Mouse (Mus musculus) MEL (cell line): ENCODE measurements around the gene Nrl. TPM values are rescaled to one million over a fixed set of nuclear protein-coding genes. Genes with fewer than 3 reads are reported as not detected.

Experiments used
- DNase-seq: peaks from one replicate; pipeline ENCODE4 v3.0.0; 2011; ENCODE audit warnings: low read depth, low spot score
- H3K27ac ChIP-seq: 2 replicates; pipeline ENCODE4 v1.5.1; 2012; ENCODE audit warnings: low read depth, mild to moderate bottlenecking, control low read depth, low read length, moderate library complexity; ENCODE audit not compliant: control insufficient read depth
- H3K27me3 ChIP-seq, 2 experiments: fragments of 150-350 bp in 1 of 2; sonication (generic) in 1 of 2; 2 replicates each; pipeline ENCODE4 v1.6.1; 2012; ENCODE audit warnings: low read length in 2 of 2, mild to moderate bottlenecking in 2 of 2, improper control_type of control experiment in 1 of 2, moderate library complexity in 1 of 2; ENCODE audit not compliant: insufficient read depth in 2 of 2, control insufficient read depth in 1 of 2
- H3K36me3 ChIP-seq, 2 experiments: 2 replicates each; pipeline ENCODE4 v1.6.1; 2012 to 2014; ENCODE audit warnings: low read length in 2 of 2, improper control_type of control experiment in 1 of 2, inconsistent platforms in 1 of 2, mild to moderate bottlenecking in 1 of 2; ENCODE audit not compliant: insufficient read depth in 2 of 2, control insufficient read depth in 1 of 2
- H3K4me1 ChIP-seq, 2 experiments: fragments of 150-350 bp in 1 of 2; sonication (generic) in 1 of 2; 2 replicates each; pipeline ENCODE4 v1.6.1; 2012; ENCODE audit warnings: low read length in 2 of 2, improper control_type of control experiment in 1 of 2, mild to moderate bottlenecking in 1 of 2; ENCODE audit not compliant: insufficient read depth in 2 of 2, control insufficient read depth in 1 of 2
- H3K4me3 ChIP-seq, 2 experiments: fragments of 150-350 bp in 1 of 2; sonication (generic) in 1 of 2; 2 replicates each; pipeline ENCODE4 v1.5.1; 2012; ENCODE audit warnings: low read depth in 2 of 2, low read length in 2 of 2, mild to moderate bottlenecking in 2 of 2, moderate library complexity in 2 of 2, control low read depth in 1 of 2, improper control_type of control experiment in 1 of 2; ENCODE audit not compliant: control insufficient read depth in 1 of 2, insufficient read depth in 1 of 2
- H3K79me2 ChIP-seq: 2 replicates; pipeline ENCODE4 v1.6.1; 2012; ENCODE audit warnings: mild to moderate bottlenecking, low read length, moderate library complexity; ENCODE audit not compliant: control insufficient read depth, poor library complexity, insufficient read depth
- H3K9ac ChIP-seq: 2 replicates; pipeline ENCODE4 v1.6.1; 2012; ENCODE audit warnings: low read depth, mild to moderate bottlenecking, control low read depth, low read length, moderate library complexity; ENCODE audit not compliant: control insufficient read depth, poor library complexity, severe bottlenecking
- H3K9me3 ChIP-seq: fragments of 150-350 bp; sonication (generic); replicated peaks from 2 replicates; pipeline ENCODE4 v1.6.1; 2012; ENCODE audit warnings: mild to moderate bottlenecking, low read length, improper control_type of control experiment, moderate library complexity; ENCODE audit not compliant: insufficient read depth
- BHLHE40 ChIP-seq: IDR thresholded peaks from 2 replicates; pipeline ENCODE4 v1.6.1; 2012; ENCODE audit warnings: low read depth, mild to moderate bottlenecking, inconsistent platforms, low read length, improper control_type of control experiment, borderline replicate concordance
- CHD1 ChIP-seq: IDR thresholded peaks from 2 replicates; pipeline ENCODE4 v1.6.1; 2012; ENCODE audit warnings: low read depth, mild to moderate bottlenecking, inconsistent platforms, low read length, improper control_type of control experiment
- CHD2 ChIP-seq: IDR thresholded peaks from 2 replicates; pipeline ENCODE4 v1.6.1; 2011; ENCODE audit warnings: low read length, improper control_type of control experiment
- CTCF ChIP-seq, 3 experiments: IDR thresholded peaks in 2 of 3; conservative IDR thresholded peaks in 1 of 3; 2 replicates each; pipeline ENCODE4 v1.5.1; 2011 to 2012; ENCODE audit warnings: low read length in 3 of 3, low read depth in 2 of 3, mild to moderate bottlenecking in 2 of 3, improper control_type of control experiment in 1 of 3, inconsistent platforms in 1 of 3, mixed read lengths in 1 of 3, moderate library complexity in 1 of 3; ENCODE audit not compliant: control insufficient read depth in 1 of 3, insufficient read depth in 1 of 3, poor library complexity in 1 of 3, severe bottlenecking in 1 of 3
- E2F4 ChIP-seq: IDR thresholded peaks from 2 replicates; pipeline ENCODE4 v1.6.1; 2011; ENCODE audit warnings: low read depth, low read length, improper control_type of control experiment, borderline replicate concordance
- ELF1 ChIP-seq: IDR thresholded peaks from 2 replicates; pipeline ENCODE4 v1.6.1; 2014; ENCODE audit warnings: low read depth, mild to moderate bottlenecking, inconsistent platforms, low read length, improper control_type of control experiment, moderate library complexity
- EP300 ChIP-seq, 2 experiments: IDR thresholded peaks; 2 replicates each; pipeline ENCODE4 v1.6.1; 2011; ENCODE audit warnings: improper control_type of control experiment in 2 of 2, low read length in 2 of 2, low read depth in 1 of 2, mild to moderate bottlenecking in 1 of 2
- GATA1 ChIP-seq: IDR thresholded peaks from 2 replicates; pipeline ENCODE4 v1.6.1; 2011; ENCODE audit warnings: low read depth, low read length, improper control_type of control experiment
- HCFC1 ChIP-seq: IDR thresholded peaks from 2 replicates; pipeline ENCODE4 v1.6.1; 2012; ENCODE audit warnings: low read depth, mild to moderate bottlenecking, inconsistent platforms, low read length, improper control_type of control experiment, moderate library complexity
- JUND ChIP-seq: IDR thresholded peaks from 2 replicates; pipeline ENCODE4 v1.6.1; 2011; ENCODE audit warnings: low read depth, mild to moderate bottlenecking, improper control_type of control experiment, low read length
- KAT2A ChIP-seq: conservative IDR thresholded peaks from 2 replicates; pipeline ENCODE4 v1.6.1; 2012; ENCODE audit warnings: low read depth, low read length, improper control_type of control experiment, inconsistent platforms
- MAFK ChIP-seq: IDR thresholded peaks from 2 replicates; pipeline ENCODE4 v1.6.1; 2011; ENCODE audit warnings: low read depth, mild to moderate bottlenecking, low read length, improper control_type of control experiment, borderline replicate concordance
- MAX ChIP-seq: IDR thresholded peaks from 2 replicates; pipeline ENCODE4 v1.6.1; 2011; ENCODE audit warnings: low read length, improper control_type of control experiment
- MAZ ChIP-seq: IDR thresholded peaks from 2 replicates; pipeline ENCODE4 v1.6.1; 2012; ENCODE audit warnings: low read depth, mild to moderate bottlenecking, inconsistent platforms, low read length, improper control_type of control experiment
- MEF2A ChIP-seq: IDR thresholded peaks from 2 replicates; pipeline ENCODE4 v1.6.1; 2014; ENCODE audit warnings: low read depth, mild to moderate bottlenecking, inconsistent platforms, low read length, improper control_type of control experiment; ENCODE audit not compliant: poor library complexity, insufficient replicate concordance, severe bottlenecking; ENCODE audit errors: extremely low read depth
- MXI1 ChIP-seq: IDR thresholded peaks from 2 replicates; pipeline ENCODE4 v1.6.1; 2011; ENCODE audit warnings: mild to moderate bottlenecking, low read depth, low read length, improper control_type of control experiment
- MYB ChIP-seq: IDR thresholded peaks from 2 replicates; pipeline ENCODE4 v1.6.1; 2011; ENCODE audit warnings: mild to moderate bottlenecking, low read depth, low read length, improper control_type of control experiment
- MYC ChIP-seq: IDR thresholded peaks from 2 replicates; pipeline ENCODE4 v1.6.1; 2011; ENCODE audit warnings: low read depth, mild to moderate bottlenecking, low read length, improper control_type of control experiment, moderate library complexity
- NELFE ChIP-seq: IDR thresholded peaks from 2 replicates; pipeline ENCODE4 v1.6.1; 2011; ENCODE audit warnings: low read depth, low read length, improper control_type of control experiment
- NRF1 ChIP-seq: IDR thresholded peaks from 2 replicates; pipeline ENCODE4 v1.6.1; 2014; ENCODE audit warnings: low read depth, mild to moderate bottlenecking, inconsistent platforms, low read length, improper control_type of control experiment, moderate library complexity; ENCODE audit not compliant: poor library complexity, insufficient read depth, severe bottlenecking
- POLR2A ChIP-seq, 2 experiments: IDR thresholded peaks; 2 replicates each; pipeline ENCODE4 v1.6.1; 2011 to 2012; ENCODE audit warnings: low read length in 2 of 2, mild to moderate bottlenecking in 2 of 2, control low read depth in 1 of 2, improper control_type of control experiment in 1 of 2, low read depth in 1 of 2, moderate library complexity in 1 of 2; ENCODE audit not compliant: control insufficient read depth in 1 of 2, insufficient read depth in 1 of 2, poor library complexity in 1 of 2
- POLR2AphosphoS2 ChIP-seq: IDR thresholded peaks from 2 replicates; pipeline ENCODE4 v1.6.1; 2011; ENCODE audit warnings: low read length, improper control_type of control experiment
- POLR2AphosphoS5 ChIP-seq: IDR thresholded peaks from 2 replicates; pipeline ENCODE4 v1.6.1; 2012; ENCODE audit warnings: low read depth, borderline replicate concordance, mild to moderate bottlenecking, inconsistent platforms, low read length, moderate library complexity, mixed read lengths
- RAD21 ChIP-seq: IDR thresholded peaks from 2 replicates; pipeline ENCODE4 v1.6.1; 2011; ENCODE audit warnings: mild to moderate bottlenecking, low read depth, low read length, improper control_type of control experiment
- RCOR1 ChIP-seq: IDR thresholded peaks from 2 replicates; pipeline ENCODE4 v1.6.1; 2012; ENCODE audit warnings: low read depth, mild to moderate bottlenecking, inconsistent platforms, low read length, improper control_type of control experiment
- SIN3A ChIP-seq: IDR thresholded peaks from 2 replicates; pipeline ENCODE4 v1.6.1; 2012; ENCODE audit warnings: low read length, improper control_type of control experiment, inconsistent platforms
- SMC3 ChIP-seq: IDR thresholded peaks from 2 replicates; pipeline ENCODE4 v1.6.1; 2011; ENCODE audit warnings: low read depth, low read length, improper control_type of control experiment
- TAL1 ChIP-seq: IDR thresholded peaks from 2 replicates; pipeline ENCODE4 v1.6.1; 2012; ENCODE audit warnings: mild to moderate bottlenecking, inconsistent platforms, low read length, moderate library complexity, mixed read lengths
- TBP ChIP-seq: IDR thresholded peaks from 2 replicates; pipeline ENCODE4 v1.8.0; 2011; ENCODE audit warnings: low read depth, low read length, improper control_type of control experiment
- TCF12 ChIP-seq: IDR thresholded peaks from 2 replicates; pipeline ENCODE4 v1.6.1; 2014; ENCODE audit warnings: low read depth, mild to moderate bottlenecking, inconsistent platforms, low read length, improper control_type of control experiment, moderate library complexity
- UBTF ChIP-seq: IDR thresholded peaks from 2 replicates; pipeline ENCODE4 v1.6.1; 2012; ENCODE audit warnings: low read depth, mild to moderate bottlenecking, inconsistent platforms, low read length, improper control_type of control experiment, moderate library complexity, borderline replicate concordance; ENCODE audit not compliant: insufficient read depth
- USF1 ChIP-seq: IDR thresholded peaks from 2 replicates; pipeline ENCODE4 v1.6.1; 2014; ENCODE audit warnings: low read depth, mild to moderate bottlenecking, inconsistent platforms, low read length, improper control_type of control experiment, moderate library complexity
- USF2 ChIP-seq, 2 experiments: IDR thresholded peaks; 2 replicates each; pipeline ENCODE4 v1.6.1; 2011 to 2012; ENCODE audit warnings: improper control_type of control experiment in 2 of 2, low read length in 2 of 2, borderline replicate concordance in 1 of 2, inconsistent platforms in 1 of 2, low read depth in 1 of 2, mild to moderate bottlenecking in 1 of 2; ENCODE audit not compliant: insufficient read depth in 1 of 2
- ZC3H11A ChIP-seq: IDR thresholded peaks from 2 replicates; pipeline ENCODE4 v1.6.1; 2012; ENCODE audit warnings: low read depth, mild to moderate bottlenecking, inconsistent platforms, low read length, improper control_type of control experiment
- ZKSCAN1 ChIP-seq: IDR thresholded peaks from 2 replicates; pipeline ENCODE4 v1.6.1; 2012; ENCODE audit warnings: low read depth, mild to moderate bottlenecking, inconsistent platforms, low read length, improper control_type of control experiment, moderate library complexity
- ZMIZ1 ChIP-seq: IDR thresholded peaks from 2 replicates; pipeline ENCODE4 v1.6.1; 2012; ENCODE audit warnings: low read depth, mild to moderate bottlenecking, inconsistent platforms, low read length, improper control_type of control experiment, moderate library complexity
- ZNF384 ChIP-seq: IDR thresholded peaks from 2 replicates; pipeline ENCODE4 v1.6.1; 2012; ENCODE audit warnings: low read depth, mild to moderate bottlenecking, inconsistent platforms, low read length, improper control_type of control experiment
- polyA plus RNA-seq, 2 experiments: library from polyadenylated mRNA; stranded (reverse) in 1 of 2; unstranded in 1 of 2; fragments of >175 nt in 1 of 2; fragments of >200 nt in 1 of 2; gene quantifications; 2 replicates each; pipeline versions ENCODE4 v1.2.1 to v1.2.4; 2012; ENCODE audit warnings: low replicate concordance in 2 of 2, low read depth in 1 of 2; ENCODE audit not compliant: insufficient read length in 2 of 2, insufficient read depth in 1 of 2, missing spikeins in 1 of 2
- total RNA-seq: library from RNA; depleted of rRNA; stranded (reverse); fragments of 300-350 nt; gene quantifications from 2 replicates; pipeline ENCODE4 v1.2.3, GENCODE M21; 2012

Nrl gene
- total and polyA plus RNA-seq, 3 experiments, result not detected

DNA sequence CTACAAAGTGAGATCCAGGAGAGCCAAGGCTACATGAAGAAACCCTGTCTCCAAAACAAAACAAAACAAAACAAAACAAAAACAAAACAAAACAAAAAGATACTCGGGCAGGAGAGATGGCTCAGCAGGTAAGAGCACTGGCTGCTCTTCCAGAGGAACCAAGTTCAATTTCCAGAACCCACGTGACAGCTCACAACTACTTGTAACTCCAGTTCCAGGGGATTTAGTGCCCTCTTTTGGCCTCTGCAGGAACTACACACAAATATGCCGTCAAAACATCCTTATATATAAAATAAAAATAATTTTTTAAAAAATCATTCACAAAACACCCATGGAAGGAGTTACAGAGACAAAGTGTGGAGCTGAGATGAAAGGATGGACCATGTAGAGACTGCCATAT lies 3.2 kb upstream of the Nrl start:
- TF ChIP-seq SIN3A (0 out of 2 replicates have a peak, but pooled peaks have one; percentile 33), MYB (no peak), MYC (peak; percentile 63; the same call in 1 of the 2 replicates), ZNF384 (no peak), MAZ (no peak), BHLHE40 (no peak), CHD1 (no peak), TCF12 (no peak), RAD21 (peak; percentile 77), UBTF (no peak), MAFK (no peak), TAL1 (no peak), NRF1 (no peak), HCFC1 (0 out of 2 replicates have a peak, but pooled peaks have one; percentile 17), JUND (no peak), MXI1 (no peak), ZC3H11A (peak; percentile 53), USF1 (peak; percentile 93), ELF1 (no peak), ZKSCAN1 (no peak), EP300 (IDR thresholded peaks at IDR 0.05; ENCODE audit: low read depth in 1 of 2, low read length in 2 of 2) (no peak), CHD2 (no peak), MAX (peak; percentile 71), GATA1 (no peak), TBP (no peak), RCOR1 (no peak), POLR2A (IDR thresholded peaks at IDR 0.05; ENCODE audit: control insufficient read depth in 1 of 2, insufficient read depth in 1 of 2, low read depth in 1 of 2, low read length in 2 of 2, poor library complexity in 1 of 2) (no peak), POLR2AphosphoS2 (no peak), MEF2A (no peak), USF2 (IDR thresholded peaks at IDR 0.05; ENCODE audit: borderline replicate concordance in 1 of 2, insufficient read depth in 1 of 2, low read depth in 1 of 2, low read length in 2 of 2) (peak; percentile 29 to 77; a peak in 2 of 4 replicates), KAT2A (no peak), E2F4 (no peak), CTCF (IDR thresholded peaks at IDR 0.05 in 2 of 3, conservative IDR thresholded peaks at IDR 0.05 in 1 of 3; ENCODE audit: control insufficient read depth in 1 of 3, insufficient read depth in 1 of 3, low read depth in 2 of 3, low read length in 3 of 3, poor library complexity in 1 of 3, severe bottlenecking in 1 of 3) (peak; percentile 47 to 73 (median 54)), SMC3 (peak; percentile 62), POLR2AphosphoS5 (no peak), ZMIZ1 (no peak), NELFE (no peak)
- H3K27ac ChIP-seq, result no peak overlapping the region
- H3K36me3 ChIP-seq, result no peaks in the 10 kb centered on the region
- H3K27me3 ChIP-seq, result peaks cover 19 to 33% of the 10 kb centered on the region in 2 experiments
- H3K4me1 ChIP-seq, result no peaks in the 10 kb centered on the region
- peak; percentile 86 for DNase-seq
- no peaks in the 10 kb centered on the region for H3K9me3 ChIP-seq
- no peak overlapping the region for H3K4me3 ChIP-seq
- no peaks in the 10 kb centered on the region for H3K79me2 ChIP-seq
- no peak overlapping the region for H3K9ac ChIP-seq
